Mouse (Mus musculus): ENCODE data around the gene Sept14.

DNA sequence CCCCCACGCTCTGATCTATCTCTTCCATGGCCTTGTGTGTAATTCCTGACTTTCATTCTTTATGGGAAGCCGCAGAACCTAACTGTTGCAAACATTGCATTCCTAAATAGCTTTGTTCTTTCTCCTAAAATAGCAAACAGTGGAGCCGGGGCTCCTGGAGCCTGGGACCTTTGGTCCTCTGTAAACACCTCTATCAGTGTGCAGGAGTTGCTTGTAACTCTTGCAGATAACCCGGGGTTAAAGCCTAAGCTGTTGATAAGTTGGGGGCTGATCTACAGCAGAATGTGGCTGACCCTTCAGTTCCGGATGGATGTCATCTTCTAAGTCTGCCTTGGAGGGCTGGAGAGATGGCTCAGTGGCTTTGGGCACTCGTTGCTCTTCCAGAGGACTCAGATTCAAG is 35.7 kb upstream of the Sept14 start:
- TF ChIP-seq GATA1 (IDR thresholded peaks at IDR 0.05; ENCODE audit: borderline replicate concordance, low read length) = no peak
- TF ChIP-seq FLI1 (IDR thresholded peaks at IDR 0.05; ENCODE audit: low read length) = no peak
